Mouse (Mus musculus) myocyte (in vitro differentiated cells): ENCODE results near the gene St5. TPM values are rescaled to one million over a fixed set of nuclear protein-coding genes. Genes with fewer than 3 reads are reported as not detected.

Experiments
- H3K27me3 ChIP-seq: one replicate; pipeline ENCODE4 v1.6.1; 2011; ENCODE audit not compliant: control insufficient read depth, insufficient read depth, insufficient read length
- H3K36me3 ChIP-seq: one replicate; pipeline ENCODE4 v1.6.1; 2011; ENCODE audit not compliant: control insufficient read depth, insufficient read depth
- H3K4me2 ChIP-seq: one replicate; pipeline ENCODE4 v1.6.1; 2011; ENCODE audit warnings: low read depth, control low read depth
- H3K4me3 ChIP-seq: one replicate; pipeline ENCODE4 v1.5.1; 2011; ENCODE audit warnings: mild to moderate bottlenecking, control low read depth, moderate library complexity
- H3K79me2 ChIP-seq: one replicate; pipeline ENCODE4 v1.6.1; 2011; ENCODE audit not compliant: control insufficient read depth, insufficient read depth
- H3ac ChIP-seq: one replicate; pipeline ENCODE4 v1.6.1; 2011; ENCODE audit not compliant: control insufficient read depth, insufficient read length
- CEBPB ChIP-seq: IDR thresholded peaks from 2 replicates; pipeline ENCODE4 v1.6.1; 2011; ENCODE audit warnings: mild to moderate bottlenecking, moderate library complexity; ENCODE audit not compliant: poor library complexity, insufficient read depth, severe bottlenecking
- E2F4 ChIP-seq: IDR thresholded peaks from one replicate; pipeline ENCODE4 v1.6.1; 2011; ENCODE audit warnings: mild to moderate bottlenecking, control low read depth, moderate library complexity; ENCODE audit not compliant: insufficient read depth
- MAX ChIP-seq: IDR thresholded peaks from one replicate; pipeline ENCODE4 v1.6.1; 2011; ENCODE audit warnings: low read depth, mild to moderate bottlenecking, control low read depth
- MYOD1 ChIP-seq, 3 experiments: IDR thresholded peaks; one replicate each; pipeline ENCODE4 v1.6.1; 2011; ENCODE audit warnings: control low read depth in 2 of 3, low read depth in 2 of 3, mild to moderate bottlenecking in 2 of 3, moderate library complexity in 1 of 3; ENCODE audit not compliant: insufficient read length in 2 of 3, control insufficient read depth in 1 of 3
- MYOG ChIP-seq, 3 experiments: IDR thresholded peaks; one replicate each; pipeline ENCODE4 v1.6.1; 2011; ENCODE audit warnings: control low read depth in 2 of 3, low read depth in 2 of 3, mild to moderate bottlenecking in 2 of 3; ENCODE audit not compliant: insufficient read length in 2 of 3, control insufficient read depth in 1 of 3, insufficient read depth in 1 of 3
- POLR2A ChIP-seq: IDR thresholded peaks from one replicate; pipeline ENCODE4 v1.6.1; 2011; ENCODE audit warnings: low read depth, mild to moderate bottlenecking, control low read depth, moderate library complexity; ENCODE audit not compliant: insufficient read length
- POLR2AphosphoS2 ChIP-seq: IDR thresholded peaks from one replicate; pipeline ENCODE4 v1.6.1; 2011; ENCODE audit warnings: low read depth, control low read depth; ENCODE audit not compliant: insufficient read length
- REST ChIP-seq: IDR thresholded peaks from one replicate; pipeline ENCODE4 v1.6.1; 2011; ENCODE audit warnings: mild to moderate bottlenecking, control low read depth, moderate library complexity; ENCODE audit not compliant: insufficient read depth, insufficient read length
- SRF ChIP-seq: IDR thresholded peaks from one replicate; pipeline ENCODE4 v1.6.1; 2011; ENCODE audit warnings: low read depth; ENCODE audit not compliant: control insufficient read depth, insufficient read length
- TCF12 ChIP-seq: IDR thresholded peaks from one replicate; pipeline ENCODE4 v1.6.1; 2011; ENCODE audit warnings: mild to moderate bottlenecking, control low read depth; ENCODE audit not compliant: poor library complexity, insufficient read depth, severe bottlenecking
- TCF3 ChIP-seq: IDR thresholded peaks from one replicate; pipeline ENCODE4 v1.6.1; 2011; ENCODE audit warnings: low read depth, control low read depth; ENCODE audit not compliant: insufficient read length
- USF1 ChIP-seq: IDR thresholded peaks from one replicate; pipeline ENCODE4 v1.6.1; 2011; ENCODE audit warnings: low read depth, mild to moderate bottlenecking, control low read depth, moderate library complexity
- polyA plus RNA-seq: library from polyadenylated mRNA; unstranded; fragments of >200 nt; fragmentation: generic; extraction: Trizol; gene quantifications from one replicate; pipeline ENCODE4 v1.2.1, GENCODE M21; 2012; ENCODE audit warnings: missing spikeins

St5 gene
- polyA plus RNA-seq, 1 experiment, result 34.1 TPM

DNA sequence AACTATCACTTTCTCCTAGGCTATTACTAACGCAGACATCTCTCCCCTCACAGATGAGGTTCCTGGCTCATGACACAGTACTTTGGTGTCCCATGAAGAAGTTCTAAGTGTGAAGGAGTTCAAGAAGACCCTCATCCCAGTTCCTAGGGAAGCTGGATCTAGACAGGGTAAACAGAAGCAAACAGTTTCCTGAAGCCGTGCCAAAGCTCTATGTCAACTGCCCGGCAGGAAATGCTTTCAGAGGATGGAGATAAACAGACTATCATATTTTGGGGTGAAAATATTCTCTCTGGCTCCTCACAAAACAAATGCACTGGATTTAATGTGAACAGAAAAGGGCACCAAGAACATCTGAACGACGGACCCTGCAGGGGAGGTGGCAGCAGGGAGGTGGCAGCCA lies 12.4 kb downstream of the St5 start:
- H3K4me2 ChIP-seq, result no peak overlapping the region
- no peak overlapping the region for H3K4me3 ChIP-seq
- no peaks in the 10 kb centered on the region for H3K79me2 ChIP-seq
- TF ChIP-seq TCF12 (no peak), MYOG (IDR thresholded peaks at IDR 0.05; ENCODE audit: control insufficient read depth in 1 of 3, insufficient read depth in 1 of 3, insufficient read length in 2 of 3, low read depth in 2 of 3) (no peak), SRF (no peak), E2F4 (no peak), USF1 (no peak), MYOD1 (IDR thresholded peaks at IDR 0.05; ENCODE audit: control insufficient read depth in 1 of 3, insufficient read length in 2 of 3, low read depth in 2 of 3) (no peak), CEBPB (no peak), POLR2AphosphoS2 (no peak), MAX (no peak), REST (no peak), TCF3 (no peak), POLR2A (no peak)
- no peaks in the 10 kb centered on the region for H3K27me3 ChIP-seq
- no peak overlapping the region for H3ac ChIP-seq
- H3K36me3 ChIP-seq, result no peaks in the 10 kb centered on the region

GRCm38 (mm10) chr7:109690101-109690500 lies 13.3 kb downstream of the St5 start:
- no peaks in the 10 kb centered on the region for H3K79me2 ChIP-seq
- TF ChIP-seq TCF12 (no peak), REST (no peak), MAX (no peak), E2F4 (no peak), SRF (no peak), MYOD1 (IDR thresholded peaks at IDR 0.05; ENCODE audit: control insufficient read depth in 1 of 3, insufficient read length in 2 of 3, low read depth in 2 of 3) (no peak), CEBPB (0 out of 2 replicates have a peak, but pooled peaks have one; percentile 15)
- H3K4me3 ChIP-seq, result no peak overlapping the region
- no peak overlapping the region for H3K4me2 ChIP-seq
- no peaks in the 10 kb centered on the region for H3K36me3 ChIP-seq
- H3ac ChIP-seq, result no peak overlapping the region
- no peaks in the 10 kb centered on the region for H3K27me3 ChIP-seq

GRCm38 (mm10) chr7:109686585-109687128 lies 16.7 kb downstream of the St5 start:
- H3K4me2 ChIP-seq, result no peak overlapping the region

DNA sequence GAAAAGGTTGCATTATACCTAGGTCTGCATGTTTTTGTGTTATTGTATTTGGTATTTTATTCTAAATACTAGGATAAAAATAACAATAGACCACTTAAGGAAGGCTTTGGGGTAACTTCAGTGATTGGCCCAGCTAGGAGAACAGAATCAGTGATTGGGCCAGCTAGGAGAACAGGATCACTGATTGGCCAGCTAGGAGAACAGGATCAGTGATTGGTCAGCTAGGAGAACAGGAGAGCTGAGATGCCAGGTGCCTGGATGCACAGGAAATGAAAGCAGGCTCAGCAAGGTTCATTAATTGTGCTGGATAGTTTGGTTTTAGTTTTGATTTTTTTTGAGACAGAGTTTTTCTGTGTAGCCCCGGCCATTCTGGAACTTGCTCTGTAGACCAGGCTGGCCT lies 22.5 kb downstream of the St5 start:
- H3K4me2 ChIP-seq, result no peak overlapping the region
- H3K79me2 ChIP-seq, result peaks cover 3% of the 10 kb centered on the region
- TF ChIP-seq TCF12 (no peak), MYOD1 (IDR thresholded peaks at IDR 0.05; ENCODE audit: control insufficient read depth in 1 of 3, insufficient read length in 2 of 3, low read depth in 2 of 3) (no peak), USF1 (no peak), TCF3 (no peak), SRF (no peak), POLR2A (no peak), MYOG (IDR thresholded peaks at IDR 0.05; ENCODE audit: control insufficient read depth in 1 of 3, insufficient read depth in 1 of 3, insufficient read length in 2 of 3, low read depth in 2 of 3) (no peak), CEBPB (no peak), REST (no peak)
- no peaks in the 10 kb centered on the region for H3K27me3 ChIP-seq
- no peaks in the 10 kb centered on the region for H3K36me3 ChIP-seq
- H3K4me3 ChIP-seq, result no peak overlapping the region
- H3ac ChIP-seq, result no peak overlapping the region

More at GRCm38 (mm10) chr7:109686585-109687128, 16.7 kb downstream of the St5 start:
- Histone ChIP-seq H3K36me3 (no peaks in the 10 kb centered on the region), H3K4me3 (no peak overlapping the region), H3K27me3 (no peaks in the 10 kb centered on the region), H3ac (no peak overlapping the region), H3K79me2 (no peaks in the 10 kb centered on the region)
- TF ChIP-seq TCF3 (no peak), USF1 (no peak), POLR2AphosphoS2 (no peak), MYOD1 (IDR thresholded peaks at IDR 0.05; ENCODE audit: control insufficient read depth in 1 of 3, insufficient read length in 2 of 3, low read depth in 2 of 3) (no peak), SRF (no peak), REST (no peak), MAX (no peak), POLR2A (no peak), MYOG (IDR thresholded peaks at IDR 0.05; ENCODE audit: control insufficient read depth in 1 of 3, insufficient read depth in 1 of 3, insufficient read length in 2 of 3, low read depth in 2 of 3) (no peak), E2F4 (no peak)

DNA sequence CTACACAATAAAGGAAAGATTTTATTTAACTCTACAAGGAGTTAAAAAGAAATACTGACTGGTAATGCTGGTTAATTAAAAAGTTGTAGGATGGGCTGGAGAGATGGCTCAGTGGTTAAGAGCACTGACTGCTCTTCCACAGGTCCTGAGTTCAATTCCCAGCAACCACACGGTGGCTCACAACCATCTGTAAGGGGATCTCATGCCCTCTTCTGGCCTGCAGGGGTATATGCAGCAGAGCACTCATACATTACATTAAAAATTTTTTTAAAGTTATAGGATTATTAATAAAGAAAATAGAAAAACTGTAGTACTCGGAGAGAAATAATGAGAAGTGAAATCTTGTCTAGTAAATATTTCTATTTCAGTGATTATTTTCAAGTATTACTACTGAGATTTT lies 23.1 kb downstream of the St5 start:
- Histone ChIP-seq H3K4me2 (no peak overlapping the region), H3K79me2 (peaks cover 3% of the 10 kb centered on the region), H3K36me3 (no peaks in the 10 kb centered on the region), H3ac (no peak overlapping the region), H3K4me3 (no peak overlapping the region), H3K27me3 (no peaks in the 10 kb centered on the region)
- TF ChIP-seq POLR2A, result no peak
- no peak for TF ChIP-seq TCF12
- TF ChIP-seq MAX, result no peak
- no peak for TF ChIP-seq CEBPB
- TF ChIP-seq POLR2AphosphoS2, result no peak
- no peak for TF ChIP-seq USF1
- TF ChIP-seq MYOG (IDR thresholded peaks at IDR 0.05; ENCODE audit: control insufficient read depth in 1 of 3, insufficient read depth in 1 of 3, insufficient read length in 2 of 3, low read depth in 2 of 3), result no peak
- TF ChIP-seq REST, result no peak
- no peak for TF ChIP-seq TCF3
- TF ChIP-seq SRF, result no peak
- no peak for TF ChIP-seq E2F4
- TF ChIP-seq MYOD1 (IDR thresholded peaks at IDR 0.05; ENCODE audit: control insufficient read depth in 1 of 3, insufficient read length in 2 of 3, low read depth in 2 of 3), result no peak
